Mouse (Mus musculus) E14TG2a.4 (cell line): Measurements from ENCODE around the gene Lamc2.

Source experiments
- H3K27me3 ChIP-seq: 2 replicates; pipeline ENCODE4 v1.6.1; 2014; ENCODE audit warnings: low read length, control low read depth; ENCODE audit not compliant: insufficient read depth
- H3K36me3 ChIP-seq: 2 replicates; pipeline ENCODE4 v1.6.1; 2014; ENCODE audit warnings: low read length, control low read depth; ENCODE audit not compliant: insufficient read depth
- H3K4me1 ChIP-seq: replicated peaks from 2 replicates; pipeline ENCODE4 v1.6.1; 2014; ENCODE audit warnings: low read depth, low read length, control low read depth
- H3K4me3 ChIP-seq: replicated peaks from 2 replicates; pipeline ENCODE4 v1.5.1; 2014; ENCODE audit warnings: mild to moderate bottlenecking, low read length
- H3K9me3 ChIP-seq: 2 replicates; pipeline ENCODE4 v1.6.1; 2014; ENCODE audit warnings: low read length, control low read depth
- CTCF ChIP-seq: conservative IDR thresholded peaks from 2 replicates; pipeline ENCODE4 v1.5.1; 2014; ENCODE audit warnings: low read length
- NANOG ChIP-seq: IDR thresholded peaks from 2 replicates; pipeline ENCODE4 v1.6.1; 2014; ENCODE audit warnings: borderline replicate concordance, low read length, mixed read lengths
- POU5F1 ChIP-seq: IDR thresholded peaks from 2 replicates; pipeline ENCODE4 v1.6.1; 2014; ENCODE audit warnings: low read length, borderline replicate concordance

Lamc2 gene

DNA sequence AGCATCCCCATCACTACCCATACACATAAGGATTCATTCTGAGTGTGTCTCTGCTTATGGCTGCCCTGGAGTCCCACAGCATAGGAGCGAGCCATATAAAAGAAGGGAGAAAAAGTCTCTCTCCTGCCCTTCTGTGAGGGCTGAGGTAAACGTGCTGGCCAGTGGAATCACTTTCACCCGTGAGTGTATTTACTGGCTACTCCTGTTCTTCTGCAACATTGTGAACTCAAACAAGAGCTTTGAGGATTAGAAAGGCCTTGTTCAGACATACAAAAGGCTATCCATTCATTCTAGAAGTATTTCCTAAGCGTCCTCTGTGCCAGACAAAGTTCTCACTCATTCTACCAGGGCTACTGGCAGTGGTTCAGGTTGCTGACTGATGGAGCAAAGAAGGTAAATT is 74.7 kb downstream of the Lamc2 start:
- Histone ChIP-seq H3K27me3 (no peaks in the 10 kb centered on the region), H3K36me3 (peaks cover 36% of the 10 kb centered on the region), H3K9me3 (peaks cover 5% of the 10 kb centered on the region; the same call in 1 of the 2 replicates), H3K4me3 (no peak overlapping the region), H3K4me1 (peaks cover 29% of the 10 kb centered on the region)
- TF ChIP-seq NANOG, result no peak
- no peak for TF ChIP-seq CTCF
- no peak for TF ChIP-seq POU5F1

- Histone ChIP-seq H3K27me3 (no peaks in the 10 kb centered on the region), H3K36me3 (peaks cover 28% of the 10 kb centered on the region), H3K4me3 (no peak overlapping the region), H3K9me3 (peaks cover 5% of the 10 kb centered on the region; the same call in 1 of the 2 replicates), H3K4me1 (peaks cover 33% of the 10 kb centered on the region)
- no peak for TF ChIP-seq CTCF
- TF ChIP-seq POU5F1, result no peak
- TF ChIP-seq NANOG, result no peak
Observed at GRCm38 (mm10) chr1:153109836-153110235, 76.4 kb downstream of the Lamc2 start.

GRCm38 (mm10) chr1:153109346-153109745 is 76.9 kb downstream of the Lamc2 start:
- Histone ChIP-seq H3K36me3 (peaks cover 28% of the 10 kb centered on the region), H3K27me3 (no peaks in the 10 kb centered on the region), H3K9me3 (peaks cover 5% of the 10 kb centered on the region; the same call in 1 of the 2 replicates), H3K4me3 (no peak overlapping the region), H3K4me1 (peaks cover 37% of the 10 kb centered on the region)
- TF ChIP-seq NANOG (no peak), CTCF (no peak), POU5F1 (no peak)

- Histone ChIP-seq H3K36me3 (peaks cover 18% of the 10 kb centered on the region), H3K4me1 (peaks cover 49% of the 10 kb centered on the region), H3K4me3 (no peak overlapping the region), H3K27me3 (no peaks in the 10 kb centered on the region), H3K9me3 (peaks cover 5% of the 10 kb centered on the region; the same call in 1 of the 2 replicates)
- TF ChIP-seq POU5F1 (no peak), NANOG (no peak), CTCF (no peak)
Observed at GRCm38 (mm10) chr1:153107866-153108265, 78.4 kb downstream of the Lamc2 start.

DNA sequence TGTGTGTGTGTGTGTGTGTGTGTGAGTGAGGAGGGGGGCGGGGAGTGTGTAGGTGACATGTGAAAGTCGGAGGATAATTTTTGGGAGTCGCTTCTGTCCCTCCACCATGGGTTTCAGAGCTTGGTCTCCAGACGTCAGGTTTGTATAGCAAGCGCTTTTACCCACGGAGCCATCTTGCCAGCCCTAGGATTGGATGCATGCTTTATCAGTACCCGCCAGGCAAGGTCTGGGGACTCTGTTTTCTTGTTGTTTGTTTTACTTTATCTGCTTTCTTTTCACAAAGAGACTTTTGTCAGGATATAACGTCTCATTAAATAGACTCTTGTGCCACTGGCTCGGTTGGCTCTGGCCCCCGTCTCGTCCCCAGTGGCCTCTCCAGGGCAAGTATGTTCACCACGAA is 81.4 kb downstream of the Lamc2 start:
- no peaks in the 10 kb centered on the region for H3K9me3 ChIP-seq
- H3K36me3 ChIP-seq, result peaks cover 4% of the 10 kb centered on the region
- no peaks in the 10 kb centered on the region for H3K27me3 ChIP-seq
- H3K4me3 ChIP-seq, result no peak overlapping the region
- H3K4me1 ChIP-seq, result peaks cover 70% of the 10 kb centered on the region
- TF ChIP-seq POU5F1 (no peak), CTCF (no peak), NANOG (no peak)

GRCm38 (mm10) chr1:153103186-153103554 is 83.1 kb downstream of the Lamc2 start:
- peaks cover 74% of the 10 kb centered on the region for H3K4me1 ChIP-seq
- H3K9me3 ChIP-seq, result no peaks in the 10 kb centered on the region
- H3K27me3 ChIP-seq, result no peaks in the 10 kb centered on the region
- no peak for TF ChIP-seq POU5F1
- TF ChIP-seq NANOG, result no peak
- TF ChIP-seq CTCF, result no peak
- H3K36me3 ChIP-seq, result peaks cover 7% of the 10 kb centered on the region
- H3K4me3 ChIP-seq, result no peak overlapping the region

DNA sequence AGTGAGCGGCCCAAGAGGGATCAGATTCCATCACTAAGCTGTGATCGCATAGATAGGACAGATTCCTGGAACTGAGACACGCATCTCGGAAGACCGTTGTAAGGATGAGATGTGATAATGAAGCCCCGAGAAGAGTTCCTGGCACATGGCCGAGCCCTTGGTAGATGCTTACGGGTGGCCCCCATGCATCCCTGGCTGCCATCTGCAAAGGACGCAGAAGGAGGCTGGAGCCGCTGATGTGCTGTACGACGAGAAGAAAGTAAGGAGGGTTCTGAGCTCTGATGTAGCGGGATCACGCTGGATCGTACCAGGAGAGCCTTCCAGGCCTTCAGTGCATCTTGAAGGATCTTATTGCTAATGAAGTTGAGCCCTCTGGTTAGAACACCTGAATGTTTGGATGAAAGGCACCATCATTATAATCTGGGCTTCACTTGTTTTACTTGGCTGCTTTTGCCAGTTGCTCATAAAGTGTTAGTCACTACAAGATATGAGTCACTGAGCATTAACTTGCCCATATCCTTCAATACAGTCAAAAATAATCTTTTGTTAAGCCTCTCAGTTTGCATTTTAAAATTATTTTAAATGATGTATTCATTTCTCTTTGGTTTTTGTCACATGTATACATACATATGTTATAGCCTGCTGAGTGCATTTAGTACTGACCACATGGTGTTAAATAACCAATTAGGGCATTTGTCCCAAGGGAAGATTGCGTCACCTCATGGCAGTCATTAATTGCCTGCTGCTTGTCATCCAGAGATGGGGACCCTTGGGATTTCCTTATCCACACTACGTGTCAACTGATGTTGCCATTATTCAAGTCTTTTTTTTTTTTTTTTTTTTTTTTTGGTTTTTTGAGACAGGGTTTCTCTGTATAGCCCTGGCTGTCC is 83.7 kb downstream of the Lamc2 start:
- peaks cover 73% of the 10 kb centered on the region for H3K4me1 ChIP-seq
- peaks cover 9% of the 10 kb centered on the region for H3K36me3 ChIP-seq
- no peaks in the 10 kb centered on the region for H3K27me3 ChIP-seq
- TF ChIP-seq NANOG, result no peak
- no peak for TF ChIP-seq POU5F1
- TF ChIP-seq CTCF, result no peak
- no peaks in the 10 kb centered on the region for H3K9me3 ChIP-seq
- no peak overlapping the region for H3K4me3 ChIP-seq

DNA sequence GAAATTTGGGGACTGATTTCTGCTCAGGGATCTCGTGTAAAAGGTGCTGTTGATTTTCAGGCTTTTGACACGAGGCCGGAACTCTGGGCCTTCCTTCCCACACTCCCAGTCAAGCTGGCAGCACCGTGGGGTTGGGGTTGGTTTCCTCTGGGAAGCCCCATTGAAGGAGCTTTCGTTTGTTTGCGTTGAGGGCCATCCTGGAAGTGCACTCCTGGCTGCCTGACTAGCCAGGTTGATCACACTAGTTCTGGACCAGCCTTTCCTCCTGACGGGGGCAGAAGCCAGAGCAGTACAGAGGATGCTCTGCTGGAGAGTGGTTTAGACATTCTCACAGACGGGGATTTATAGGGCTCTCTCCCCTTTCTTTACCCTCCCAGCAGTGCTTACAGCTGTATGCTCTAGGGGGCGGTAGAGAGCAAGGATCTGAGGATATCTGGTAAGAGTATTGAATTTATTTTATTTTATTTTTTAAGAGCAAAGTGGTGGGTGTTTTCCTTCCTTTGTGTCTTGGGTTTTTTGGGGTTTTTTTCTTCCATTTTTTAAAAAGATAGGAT is 84.8 kb downstream of the Lamc2 start:
- Histone ChIP-seq H3K4me1 (peaks cover 85% of the 10 kb centered on the region), H3K9me3 (no peaks in the 10 kb centered on the region), H3K36me3 (peaks cover 9% of the 10 kb centered on the region), H3K27me3 (no peaks in the 10 kb centered on the region), H3K4me3 (peak overlapping the region; percentile 49)
- TF ChIP-seq CTCF (peak; percentile 93), POU5F1 (no peak)

DNA sequence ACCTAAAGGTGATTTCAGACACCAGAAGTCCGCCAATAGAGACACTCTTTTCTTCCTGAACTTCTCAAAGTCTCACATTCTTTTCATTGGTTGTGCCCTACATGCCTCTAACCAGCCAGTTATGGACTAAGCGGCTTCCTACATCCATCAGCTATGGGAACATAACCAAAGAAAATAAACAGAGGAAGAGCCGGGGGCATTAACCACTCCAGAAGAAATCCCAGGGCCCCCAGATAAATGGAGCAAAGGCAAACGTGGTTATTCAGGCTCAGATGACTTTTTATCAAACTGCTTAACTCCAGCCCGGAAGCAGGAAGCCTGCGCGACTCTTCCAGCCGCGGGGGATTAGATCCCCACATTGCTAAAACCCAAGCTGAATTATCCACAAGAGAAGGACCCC is 85.3 kb downstream of the Lamc2 start:
- no peak for TF ChIP-seq CTCF
- Histone ChIP-seq H3K36me3 (peaks cover 9% of the 10 kb centered on the region), H3K27me3 (no peaks in the 10 kb centered on the region), H3K9me3 (no peaks in the 10 kb centered on the region), H3K4me3 (peak overlapping the region; percentile 49), H3K4me1 (peaks cover 88% of the 10 kb centered on the region)
